Mouse (Mus musculus) G1E (cell line): ENCODE results near the gene Dnah17.

Experiments used
- CTCF ChIP-seq: IDR thresholded peaks from 2 replicates; pipeline ENCODE4 v1.5.1; 2012; ENCODE audit warnings: low read depth, low read length, inconsistent platforms, mixed read lengths
- GATA1 ChIP-seq: IDR thresholded peaks from 2 replicates; pipeline ENCODE4 v1.6.1; 2012; ENCODE audit warnings: borderline replicate concordance, low read length, inconsistent platforms, mixed read lengths

- TF ChIP-seq CTCF (no peak), GATA1 (no peak)
Observed at GRCm38 (mm10) chr11:117989926-117990325, 140.5 kb downstream of the Dnah17 start.
